Mouse (Mus musculus): Measurements from ENCODE around the gene Cep19. TPM values are rescaled to one million over a fixed set of nuclear protein-coding genes. Genes with fewer than 3 reads are reported as not detected.
"Not testable (repeated sequence)": the region's sequence is repeated elsewhere in the genome, so short reads cannot be mapped to it uniquely, and the experiment has no call there.

Cep19 gene
- polyA plus RNA-seq, 1 experiment from 2014 or later = 20.9 TPM

- peak overlapping the region; percentile 95 for H3K27ac ChIP-seq (ENCODE audit: poor library complexity, severe bottlenecking)
- WGBS = 7% methylated on average over 13 of the region's 13 CpGs
- H3K4me2 ChIP-seq = peak overlapping the region; percentile 73
- H3K4me3 ChIP-seq = peak overlapping the region; percentile 71
- H3K36me3 ChIP-seq = no peaks in the 10 kb centered on the region
- peak overlapping the region; percentile 96 for H3K9ac ChIP-seq
- H3K4me1 ChIP-seq (replicated peaks) = peaks cover 14% of the 10 kb centered on the region
- ATAC-seq (ENCODE audit: insufficient number of reproducible peaks, low FRiP score) = no peak
- no peaks in the 10 kb centered on the region for H3K9me3 ChIP-seq (replicated peaks)
- H3K27me3 ChIP-seq (replicated peaks) = no peaks in the 10 kb centered on the region
These were observed 21.8 kb upstream of the Cep19 start for GRCm38 (mm10) chr16:32077648-32078407.

GRCm38 (mm10) chr16:32078408-32078990 is 21.1 kb upstream of the Cep19 start:
- Histone ChIP-seq H3K36me3 (peaks cover 2% of the 10 kb centered on the region), H3K27ac (ENCODE audit: poor library complexity, severe bottlenecking) (peak overlapping the region; percentile 95), H3K9me3 (replicated peaks) (no peaks in the 10 kb centered on the region), H3K27me3 (replicated peaks) (no peaks in the 10 kb centered on the region), H3K4me2 (peak overlapping the region; percentile 73), H3K9ac (peak overlapping the region; percentile 96), H3K4me1 (replicated peaks) (peaks cover 14% of the 10 kb centered on the region), H3K4me3 (peak overlapping the region; percentile 71)
- no peak for ATAC-seq (ENCODE audit: insufficient number of reproducible peaks, low FRiP score)
- WGBS = under 1% methylated on average over 30 of the region's 30 CpGs

GRCm38 (mm10) chr16:32078991-32079511 is 20.5 kb upstream of the Cep19 start, which contains the start of gene Pak2:
Gene Pak2 (minus strand): TSS chr16:32079342.
- Histone ChIP-seq H3K27me3 (replicated peaks) (no peaks in the 10 kb centered on the region), H3K4me1 (replicated peaks) (peaks cover 14% of the 10 kb centered on the region), H3K9ac (peak within 1 kb of the TSS; percentile 96), H3K4me2 (peak within 1 kb of the TSS; percentile 73), H3K9me3 (replicated peaks) (no peaks in the 10 kb centered on the region), H3K36me3 (peaks cover 5% of the 10 kb centered on the region), H3K27ac (ENCODE audit: poor library complexity, severe bottlenecking) (peak within 1 kb of the TSS; percentile 95), H3K4me3 (peak within 1 kb of the TSS; percentile 71)
- ATAC-seq (ENCODE audit: insufficient number of reproducible peaks, low FRiP score) = peak; percentile 96
- WGBS = under 1% methylated on average over 60 of the region's 60 CpGs

GRCm38 (mm10) chr16:32087629-32088443 is 11.8 kb upstream of the Cep19 start:
- Histone ChIP-seq H3K9ac (no peak overlapping the region), H3K27ac (ENCODE audit: poor library complexity, severe bottlenecking) (no peak overlapping the region), H3K9me3 (replicated peaks) (no peaks in the 10 kb centered on the region), H3K27me3 (replicated peaks) (no peaks in the 10 kb centered on the region), H3K36me3 (peaks cover 85% of the 10 kb centered on the region), H3K4me2 (no peak overlapping the region), H3K4me3 (no peak overlapping the region), H3K4me1 (replicated peaks) (no peaks in the 10 kb centered on the region)
- 76% methylated on average over 17 of the region's 17 CpGs for WGBS
- ATAC-seq (ENCODE audit: insufficient number of reproducible peaks, low FRiP score) = no peak

- ATAC-seq (ENCODE audit: insufficient number of reproducible peaks, low FRiP score) = no peak
- no peak overlapping the region for H3K27ac ChIP-seq (ENCODE audit: poor library complexity, severe bottlenecking)
- H3K4me3 ChIP-seq = no peak overlapping the region
- no peaks in the 10 kb centered on the region for H3K4me1 ChIP-seq (replicated peaks)
- H3K36me3 ChIP-seq = peaks cover 74% of the 10 kb centered on the region
- H3K4me2 ChIP-seq = no peak overlapping the region
- 91% methylated on average over 7 of the region's 7 CpGs for WGBS
- no peaks in the 10 kb centered on the region for H3K27me3 ChIP-seq (replicated peaks)
- no peak overlapping the region for H3K9ac ChIP-seq
- no peaks in the 10 kb centered on the region for H3K9me3 ChIP-seq (replicated peaks)
These were observed 8.1 kb upstream of the Cep19 start for GRCm38 (mm10) chr16:32091466-32091865.

GRCm38 (mm10) chr16:32097757-32098156 is 1.8 kb upstream of the Cep19 start:
- not testable (repeated sequence) for ATAC-seq (ENCODE audit: insufficient number of reproducible peaks, low FRiP score); H3K27ac ChIP-seq (ENCODE audit: poor library complexity, severe bottlenecking); H3K4me2 ChIP-seq; H3K9me3 ChIP-seq (replicated peaks); H3K4me3 ChIP-seq; H3K27me3 ChIP-seq (replicated peaks); H3K9ac ChIP-seq
- Histone ChIP-seq H3K36me3 (peaks cover 23% of the 10 kb centered on the region), H3K4me1 (replicated peaks) (peaks cover 12% of the 10 kb centered on the region)
- 63% methylated on average over 2 of the region's 2 CpGs for WGBS

- Histone ChIP-seq H3K27ac (ENCODE audit: poor library complexity, severe bottlenecking) (peak overlapping the region; percentile 82), H3K27me3 (replicated peaks) (no peaks in the 10 kb centered on the region), H3K4me1 (replicated peaks) (peaks cover 12% of the 10 kb centered on the region), H3K9ac (peak overlapping the region; percentile 89), H3K9me3 (replicated peaks) (no peaks in the 10 kb centered on the region), H3K4me2 (peak overlapping the region; percentile 73), H3K36me3 (peaks cover 35% of the 10 kb centered on the region), H3K4me3 (peak overlapping the region; percentile 82)
- peak; percentile 80 for ATAC-seq (ENCODE audit: insufficient number of reproducible peaks, low FRiP score)
- WGBS = under 1% methylated on average over 39 of the region's 39 CpGs
These were observed 533 bp upstream of the Cep19 start for GRCm38 (mm10) chr16:32098897-32099637.

- Histone ChIP-seq H3K9me3 (replicated peaks) (peaks cover 2% of the 10 kb centered on the region; the same call in 1 of the 2 replicates), H3K4me3 (no peak overlapping the region), H3K27ac (ENCODE audit: poor library complexity, severe bottlenecking) (no peak overlapping the region), H3K4me2 (no peak overlapping the region), H3K36me3 (peaks cover 45% of the 10 kb centered on the region), H3K27me3 (replicated peaks) (no peaks in the 10 kb centered on the region), H3K9ac (no peak overlapping the region), H3K4me1 (replicated peaks) (peaks cover 12% of the 10 kb centered on the region)
- ATAC-seq (ENCODE audit: insufficient number of reproducible peaks, low FRiP score) = no peak
- WGBS = 92% methylated on average over 13 of the region's 13 CpGs
These were observed 2.7 kb downstream of the Cep19 start for GRCm38 (mm10) chr16:32102295-32102694.

- Histone ChIP-seq H3K9me3 (replicated peaks) (peaks cover 2% of the 10 kb centered on the region; the same call in 1 of the 2 replicates), H3K4me2 (no peak overlapping the region), H3K36me3 (peaks cover 60% of the 10 kb centered on the region), H3K4me1 (replicated peaks) (no peaks in the 10 kb centered on the region), H3K9ac (no peak overlapping the region), H3K27me3 (replicated peaks) (no peaks in the 10 kb centered on the region), H3K4me3 (no peak overlapping the region), H3K27ac (ENCODE audit: poor library complexity, severe bottlenecking) (no peak overlapping the region)
- no peak for ATAC-seq (ENCODE audit: insufficient number of reproducible peaks, low FRiP score)
- 95% methylated on average over 1 of the region's 1 CpGs for WGBS
These were observed 6.1 kb downstream of the Cep19 start for GRCm38 (mm10) chr16:32105698-32106097.

- Histone ChIP-seq H3K27ac (ENCODE audit: poor library complexity, severe bottlenecking) (no peak overlapping the region), H3K4me2 (no peak overlapping the region), H3K36me3 (peaks cover 57% of the 10 kb centered on the region), H3K27me3 (replicated peaks) (no peaks in the 10 kb centered on the region), H3K4me3 (no peak overlapping the region), H3K9ac (no peak overlapping the region), H3K9me3 (replicated peaks) (peaks cover 2% of the 10 kb centered on the region; the same call in 1 of the 2 replicates), H3K4me1 (replicated peaks) (no peaks in the 10 kb centered on the region)
- WGBS = 81% methylated on average over 12 of the region's 12 CpGs
- ATAC-seq (ENCODE audit: insufficient number of reproducible peaks, low FRiP score) = no peak
These were observed 7.9 kb downstream of the Cep19 start for GRCm38 (mm10) chr16:32107342-32108045.
